Mouse (Mus musculus) CH12.LX (cell line): ENCODE data around the gene Grk3. TPM values are rescaled to one million over a fixed set of nuclear protein-coding genes. Genes with fewer than 3 reads are reported as not detected.
A peak's percentile ranks its signal among the peaks of the same experiment; 100 is the strongest.

Experiments
- DNase-seq: peaks from one replicate; pipeline ENCODE4 v3.0.0-alpha.2; 2013; ENCODE audit errors: extremely low read depth
- H3K27ac ChIP-seq: 2 replicates; pipeline ENCODE4 v1.5.1; 2012; ENCODE audit warnings: low read depth, mild to moderate bottlenecking, control low read depth, moderate library complexity; ENCODE audit not compliant: insufficient read depth
- H3K27me3 ChIP-seq: replicated peaks from 2 replicates; pipeline ENCODE3; 2012; ENCODE audit warnings: inconsistent platforms
- H3K36me3 ChIP-seq, 2 experiments: replicated peaks in 1 of 2; 2 replicates each; pipeline versions ENCODE3 to v1.6.1; 2012; ENCODE audit warnings: inconsistent platforms in 1 of 2, low read length in 1 of 2, mild to moderate bottlenecking in 1 of 2, mixed read lengths in 1 of 2, moderate library complexity in 1 of 2; ENCODE audit not compliant: control insufficient read depth in 1 of 2, insufficient read depth in 1 of 2
- H3K4me1 ChIP-seq, 2 experiments: 2 replicates each; pipeline ENCODE4 v1.6.1; 2012; ENCODE audit warnings: inconsistent platforms in 1 of 2, moderate library complexity in 1 of 2; ENCODE audit not compliant: insufficient read depth in 2 of 2, control insufficient read depth in 1 of 2
- H3K4me2 ChIP-seq: 2 replicates; pipeline ENCODE4 v1.6.1; 2012; ENCODE audit warnings: low read depth, mild to moderate bottlenecking, control low read depth; ENCODE audit not compliant: poor library complexity, insufficient read depth, severe bottlenecking
- H3K4me3 ChIP-seq, 3 experiments: fragments of 150-350 bp in 1 of 3; sonication (generic) in 1 of 3; replicated peaks in 1 of 3; 2 replicates each; pipeline versions ENCODE3 to v1.5.1; 2011 to 2012; ENCODE audit warnings: low read depth in 2 of 3, low read length in 2 of 3, mild to moderate bottlenecking in 2 of 3, moderate library complexity in 2 of 3, control low read depth in 1 of 3, improper control_type of control experiment in 1 of 3, inconsistent platforms in 1 of 3, mixed read lengths in 1 of 3; ENCODE audit not compliant: poor library complexity in 1 of 3
- H3K79me2 ChIP-seq: replicated peaks from 2 replicates; pipeline ENCODE4 v1.6.1; 2012; ENCODE audit warnings: mild to moderate bottlenecking, moderate library complexity; ENCODE audit not compliant: control insufficient read depth, poor library complexity, insufficient read depth, severe bottlenecking; ENCODE audit errors: extremely low read depth
- H3K9ac ChIP-seq: 2 replicates; pipeline ENCODE4 v1.6.1; 2012; ENCODE audit warnings: low read depth, mild to moderate bottlenecking, control low read depth, moderate library complexity; ENCODE audit not compliant: insufficient read depth
- H3K9me3 ChIP-seq: replicated peaks from 2 replicates; pipeline ENCODE3; 2012; ENCODE audit warnings: low read length, inconsistent platforms, mixed read lengths
- BHLHE40 ChIP-seq: IDR thresholded peaks from 2 replicates; pipeline ENCODE4 v1.6.1; 2011; ENCODE audit warnings: mild to moderate bottlenecking, low read depth, low read length, improper control_type of control experiment
- CHD1 ChIP-seq: IDR thresholded peaks from 2 replicates; pipeline ENCODE4 v1.6.1; 2012; ENCODE audit warnings: low read depth, low read length, improper control_type of control experiment, inconsistent platforms
- CTCF ChIP-seq, 2 experiments: IDR thresholded peaks in 1 of 2; conservative IDR thresholded peaks in 1 of 2; 2 replicates each; pipeline ENCODE4 v1.5.1; 2011 to 2012; ENCODE audit warnings: low read depth in 2 of 2, low read length in 2 of 2, improper control_type of control experiment in 1 of 2, inconsistent platforms in 1 of 2, mild to moderate bottlenecking in 1 of 2, moderate library complexity in 1 of 2
- E2F4 ChIP-seq: IDR thresholded peaks from 2 replicates; pipeline ENCODE4 v1.6.1; 2011; ENCODE audit warnings: low read depth, low read length, improper control_type of control experiment; ENCODE audit not compliant: insufficient replicate concordance
- EP300 ChIP-seq: IDR thresholded peaks from 2 replicates; pipeline ENCODE4 v1.6.1; 2011; ENCODE audit warnings: low read length, improper control_type of control experiment
- ETS1 ChIP-seq: conservative IDR thresholded peaks from 2 replicates; pipeline ENCODE4 v1.6.1; 2012; ENCODE audit warnings: low read depth, mild to moderate bottlenecking, inconsistent platforms, low read length, improper control_type of control experiment, moderate library complexity
- GABPA ChIP-seq: IDR thresholded peaks from 2 replicates; pipeline ENCODE4 v1.6.1; 2012; ENCODE audit warnings: low read depth, low read length, improper control_type of control experiment, inconsistent platforms; ENCODE audit not compliant: insufficient replicate concordance
- HCFC1 ChIP-seq: IDR thresholded peaks from 2 replicates; pipeline ENCODE4 v1.6.1; 2012; ENCODE audit warnings: low read depth, mild to moderate bottlenecking, inconsistent platforms, low read length, improper control_type of control experiment
- IRF4 ChIP-seq: IDR thresholded peaks from 2 replicates; pipeline ENCODE4 v1.6.1; 2014; ENCODE audit warnings: low read depth, mild to moderate bottlenecking, inconsistent platforms, low read length, improper control_type of control experiment
- JUND ChIP-seq: conservative IDR thresholded peaks from 2 replicates; pipeline ENCODE4 v1.6.1; 2011; ENCODE audit warnings: low read depth, low read length, improper control_type of control experiment
- MXI1 ChIP-seq: IDR thresholded peaks from 2 replicates; pipeline ENCODE4 v1.6.1; 2011; ENCODE audit warnings: mild to moderate bottlenecking, low read depth, low read length, improper control_type of control experiment
- MYC ChIP-seq: IDR thresholded peaks from 2 replicates; pipeline ENCODE4 v1.6.1; 2011; ENCODE audit warnings: low read depth, mild to moderate bottlenecking, improper control_type of control experiment, low read length
- NELFE ChIP-seq: IDR thresholded peaks from 2 replicates; pipeline ENCODE4 v1.6.1; 2011; ENCODE audit warnings: low read depth, low read length, improper control_type of control experiment
- PAX5 ChIP-seq: IDR thresholded peaks from 2 replicates; pipeline ENCODE4 v1.6.1; 2012; ENCODE audit warnings: low read length, inconsistent platforms, mixed read lengths
- POLR2AphosphoS2 ChIP-seq: IDR thresholded peaks from 2 replicates; pipeline ENCODE4 v1.6.1; 2011; ENCODE audit warnings: low read depth, low read length, improper control_type of control experiment
- SIN3A ChIP-seq: IDR thresholded peaks from 2 replicates; pipeline ENCODE4 v1.6.1; 2012; ENCODE audit warnings: low read length, improper control_type of control experiment, inconsistent platforms
- TBP ChIP-seq: conservative IDR thresholded peaks from 2 replicates; pipeline ENCODE4 v1.6.1; 2011; ENCODE audit warnings: low read depth, low read length, improper control_type of control experiment
- UBTF ChIP-seq: IDR thresholded peaks from 2 replicates; pipeline ENCODE4 v1.6.1; 2012; ENCODE audit warnings: low read depth, mild to moderate bottlenecking, inconsistent platforms, low read length, improper control_type of control experiment, moderate library complexity
- USF2 ChIP-seq: conservative IDR thresholded peaks from 2 replicates; pipeline ENCODE4 v1.6.1; 2011; ENCODE audit warnings: low read depth, low read length, improper control_type of control experiment
- ZKSCAN1 ChIP-seq: IDR thresholded peaks from 2 replicates; pipeline ENCODE4 v1.6.1; 2012; ENCODE audit warnings: low read depth, inconsistent platforms, low read length, improper control_type of control experiment, borderline replicate concordance
- ZMIZ1 ChIP-seq: IDR thresholded peaks from 2 replicates; pipeline ENCODE4 v1.6.1; 2012; ENCODE audit warnings: low read depth, mild to moderate bottlenecking, inconsistent platforms, low read length, improper control_type of control experiment
- dilution Hi-C: fragments of 300-500 bp; cut with MboI; formaldehyde crosslinking; loops from 2 replicates; pipeline ENCODE4 v1.14.3; 2020; ENCODE audit warnings: low sequenced_read_pairs; ENCODE audit not compliant: extremely low pct_unique_long_range_greater_than_20kb, extremely low pct_ligation_motif_present
- in situ Hi-C: fragments of 300-500 bp; cut with MboI; formaldehyde crosslinking; loops from 3 replicates; pipeline ENCODE4 v1.14.3; 2019; ENCODE audit warnings: low sequenced_read_pairs, low pct_ligation_motif_present, low pct_unique_long_range_greater_than_20kb, mixed read lengths
- polyA plus RNA-seq: library from polyadenylated mRNA; unstranded; fragments of >175 nt; gene quantifications from 2 replicates; pipeline ENCODE4 v1.2.1, GENCODE M21; 2012; ENCODE audit warnings: low read depth; ENCODE audit not compliant: insufficient read length
- total RNA-seq, 2 experiments: library from RNA; depleted of rRNA; stranded (reverse); fragments of 300-350 nt in 1 of 2; fragments of >200 nt in 1 of 2; gene quantifications; 2 replicates each; pipeline ENCODE4 v1.2.3; 2012 to 2014

The Grk3 gene
- total and polyA plus RNA-seq, 3 experiments = not detected

- dilution Hi-C loops (no loop called here), in situ Hi-C loops (loop anchor here (10.0 kb wide), 1 partner anchor 182 kb away; no protein-coding TSS in a partner anchor)
- Histone ChIP-seq H3K9me3 (peaks cover 96% of the 10 kb centered on the region), H3K4me2 (no peak overlapping the region), H3K9ac (no peak overlapping the region), H3K79me2 (no peaks in the 10 kb centered on the region), H3K4me1 (no peaks in the 10 kb centered on the region), H3K27ac (no peak overlapping the region), H3K36me3 (no peaks in the 10 kb centered on the region), H3K4me3 (peak overlapping the region in 1 of 3 experiments; percentile 10), H3K27me3 (no peaks in the 10 kb centered on the region)
- no peak for TF ChIP-seq ZKSCAN1
- no peak for TF ChIP-seq USF2
- no peak for TF ChIP-seq UBTF
- no peak for TF ChIP-seq ZMIZ1
- TF ChIP-seq E2F4 = no peak
- TF ChIP-seq PAX5 = no peak
- no peak for TF ChIP-seq TBP
- TF ChIP-seq MXI1 = no peak
- no peak for TF ChIP-seq HCFC1
- TF ChIP-seq NELFE = no peak
- no peak for TF ChIP-seq BHLHE40
- TF ChIP-seq CHD1 = no peak
- TF ChIP-seq SIN3A = no peak
- TF ChIP-seq GABPA = no peak
- TF ChIP-seq POLR2AphosphoS2 = no peak
- no peak for TF ChIP-seq EP300
- no peak for TF ChIP-seq JUND
- no peak for DNase-seq
These were observed 142.6 kb downstream of the Grk3 start for GRCm38 (mm10) chr5:112872999-112873398.

GRCm38 (mm10) chr5:112870729-112871128 is 144.9 kb downstream of the Grk3 start:
- H3K27ac ChIP-seq = no peak overlapping the region
- H3K9me3 ChIP-seq = peaks cover 97% of the 10 kb centered on the region
- dilution Hi-C loops = no loop called here
- in situ Hi-C loops = loop anchor here (10.0 kb wide), 1 partner anchor 184 kb away; no protein-coding TSS in a partner anchor
- H3K79me2 ChIP-seq = no peaks in the 10 kb centered on the region
- H3K4me1 ChIP-seq = no peaks in the 10 kb centered on the region
- no peak overlapping the region for H3K9ac ChIP-seq
- H3K27me3 ChIP-seq = no peaks in the 10 kb centered on the region
- no peak overlapping the region for H3K4me3 ChIP-seq
- no peaks in the 10 kb centered on the region for H3K36me3 ChIP-seq
- no peak overlapping the region for H3K4me2 ChIP-seq
- TF ChIP-seq CTCF (conservative IDR thresholded peaks at IDR 0.05 in 1 of 2, IDR thresholded peaks at IDR 0.05 in 1 of 2; ENCODE audit: low read depth in 2 of 2, low read length in 2 of 2) (peak in 1 of 2 experiments; percentile 21; a peak in 2 of 4 replicates), SIN3A (no peak), TBP (no peak), IRF4 (no peak), ETS1 (no peak), MYC (no peak)
- TF ChIP-seq, all 38 proteins: peak for 1
- no peak for DNase-seq
